Mouse (Mus musculus) ES-Bruce4 (cell line): ENCODE measurements around the gene Wdr38. TPM values are rescaled to one million over a fixed set of nuclear protein-coding genes. Genes with fewer than 3 reads are reported as not detected.

Experiments used
- H3K27ac ChIP-seq: 2 replicates; pipeline ENCODE4 v1.5.1; 2012; ENCODE audit warnings: low read length, inconsistent platforms; ENCODE audit not compliant: insufficient read depth
- H3K27me3 ChIP-seq: 2 replicates; pipeline ENCODE4 v1.6.1; 2012; ENCODE audit warnings: mild to moderate bottlenecking, low read length, inconsistent platforms; ENCODE audit not compliant: control insufficient read depth, poor library complexity, insufficient read depth, severe bottlenecking
- H3K36me3 ChIP-seq: 2 replicates; pipeline ENCODE4 v1.6.1; 2012; ENCODE audit warnings: inconsistent platforms, mild to moderate bottlenecking, low read length, moderate library complexity; ENCODE audit not compliant: control insufficient read depth, poor library complexity, insufficient read depth, severe bottlenecking
- H3K4me1 ChIP-seq: one replicate; pipeline ENCODE4 v1.8.1; 2011; ENCODE audit warnings: low read length; ENCODE audit not compliant: control insufficient read depth, insufficient read depth
- H3K4me3 ChIP-seq: 2 replicates; pipeline ENCODE4 v1.5.1; 2011; ENCODE audit warnings: low read depth, mild to moderate bottlenecking, low read length
- H3K9ac ChIP-seq: 2 replicates; pipeline ENCODE4 v1.6.1; 2012; ENCODE audit warnings: low read depth, mild to moderate bottlenecking, inconsistent platforms; ENCODE audit not compliant: poor library complexity, severe bottlenecking
- H3K9me3 ChIP-seq: replicated peaks from 2 replicates; pipeline ENCODE4 v1.6.1; 2012; ENCODE audit warnings: mild to moderate bottlenecking, low read length, inconsistent platforms; ENCODE audit not compliant: control insufficient read depth, poor library complexity, insufficient read depth, severe bottlenecking
- CTCF ChIP-seq: IDR thresholded peaks from one replicate; pipeline ENCODE4 v1.8.1; 2011; ENCODE audit warnings: low read depth, low read length
- EP300 ChIP-seq: IDR thresholded peaks from 2 replicates; pipeline ENCODE4 v1.6.1; 2011; ENCODE audit warnings: low read depth, low read length; ENCODE audit not compliant: insufficient read depth
- POLR2A ChIP-seq: IDR thresholded peaks from one replicate; pipeline ENCODE4 v1.8.1; 2011; ENCODE audit warnings: low read length; ENCODE audit not compliant: insufficient read depth
- polyA plus RNA-seq: library from polyadenylated mRNA; stranded (reverse); fragments of >200 nt; gene quantifications from 2 replicates; pipeline ENCODE4 v1.2.4, GENCODE M21; 2011; ENCODE audit warnings: low read depth; ENCODE audit not compliant: missing spikeins, insufficient read depth, insufficient read length

Wdr38 gene
- polyA plus RNA-seq, 1 experiment, result 0.67 TPM

- no peak overlapping the region for H3K4me3 ChIP-seq
- H3K27ac ChIP-seq, result no peak overlapping the region
- H3K36me3 ChIP-seq, result no peaks in the 10 kb centered on the region
- no peaks in the 10 kb centered on the region for H3K27me3 ChIP-seq
- H3K9ac ChIP-seq, result no peak overlapping the region
- no peaks in the 10 kb centered on the region for H3K4me1 ChIP-seq
- H3K9me3 ChIP-seq, result no peaks in the 10 kb centered on the region
- TF ChIP-seq CTCF (no peak), POLR2A (no peak), EP300 (no peak)
Measured at GRCm38 (mm10) chr2:38964198-38964597, 33.1 kb upstream of the Wdr38 start.

- no peak overlapping the region for H3K27ac ChIP-seq
- no peak for TF ChIP-seq CTCF
- TF ChIP-seq EP300, result no peak
- TF ChIP-seq POLR2A, result no peak
- H3K36me3 ChIP-seq, result no peaks in the 10 kb centered on the region
- H3K9me3 ChIP-seq, result no peaks in the 10 kb centered on the region
- no peak overlapping the region for H3K9ac ChIP-seq
- no peak overlapping the region for H3K4me3 ChIP-seq
- no peaks in the 10 kb centered on the region for H3K27me3 ChIP-seq
- peaks cover 4% of the 10 kb centered on the region for H3K4me1 ChIP-seq
Measured at GRCm38 (mm10) chr2:38969650-38970049, 27.6 kb upstream of the Wdr38 start.

DNA sequence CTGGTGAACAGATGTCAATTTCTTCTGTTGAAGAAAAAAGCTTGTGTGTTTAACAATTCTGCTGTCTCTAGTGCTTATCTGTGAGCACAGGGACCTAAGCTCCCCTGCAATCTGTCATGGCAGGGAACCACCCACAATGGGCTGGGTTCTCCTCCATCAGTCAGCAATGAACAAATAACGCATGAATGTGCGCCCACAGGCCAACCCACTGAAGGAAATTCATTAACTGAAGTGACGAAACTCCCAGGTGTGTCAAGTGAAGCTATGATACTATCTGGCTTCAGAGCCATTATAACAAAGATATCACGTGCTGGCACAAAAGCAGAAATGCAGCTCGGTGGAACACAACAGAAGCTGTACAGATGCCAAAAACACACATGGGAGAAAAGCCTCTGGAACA lies 27.2 kb upstream of the Wdr38 start:
- H3K4me3 ChIP-seq, result no peak overlapping the region
- no peak overlapping the region for H3K9ac ChIP-seq
- no peak for TF ChIP-seq EP300
- TF ChIP-seq POLR2A, result no peak
- no peak for TF ChIP-seq CTCF
- H3K36me3 ChIP-seq, result no peaks in the 10 kb centered on the region
- H3K27me3 ChIP-seq, result no peaks in the 10 kb centered on the region
- H3K27ac ChIP-seq, result no peak overlapping the region
- no peaks in the 10 kb centered on the region for H3K9me3 ChIP-seq
- H3K4me1 ChIP-seq, result peaks cover 4% of the 10 kb centered on the region

- TF ChIP-seq CTCF, result no peak
- no peak for TF ChIP-seq POLR2A
- no peak for TF ChIP-seq EP300
- Histone ChIP-seq H3K9me3 (no peaks in the 10 kb centered on the region), H3K4me3 (no peak overlapping the region), H3K9ac (no peak overlapping the region), H3K4me1 (peaks cover 7% of the 10 kb centered on the region), H3K36me3 (no peaks in the 10 kb centered on the region), H3K27ac (no peak overlapping the region), H3K27me3 (no peaks in the 10 kb centered on the region)
Measured at GRCm38 (mm10) chr2:38973223-38973622, 24.1 kb upstream of the Wdr38 start.

DNA sequence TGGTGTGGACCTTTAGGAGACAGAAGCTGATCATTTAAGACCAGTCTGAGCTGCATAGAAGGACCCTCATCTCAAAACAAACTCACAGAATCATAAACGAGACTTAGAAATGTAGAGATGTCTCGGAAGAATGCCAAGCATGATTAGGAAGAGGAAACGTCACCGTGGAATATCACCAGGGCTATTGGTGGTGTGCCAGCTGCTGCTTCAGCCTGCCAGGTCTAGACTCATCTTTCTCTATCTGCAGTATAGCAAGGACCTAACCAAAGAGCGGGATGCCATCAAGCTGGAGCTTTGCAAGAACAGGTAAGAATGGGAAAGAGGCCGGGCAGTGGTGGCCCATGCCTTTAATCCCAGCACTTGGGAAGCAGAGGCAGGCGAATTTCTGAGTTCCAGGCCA lies 23.6 kb upstream of the Wdr38 start:
- Histone ChIP-seq H3K9me3 (no peaks in the 10 kb centered on the region), H3K27me3 (no peaks in the 10 kb centered on the region), H3K4me3 (no peak overlapping the region), H3K9ac (no peak overlapping the region), H3K4me1 (peaks cover 7% of the 10 kb centered on the region), H3K27ac (no peak overlapping the region), H3K36me3 (no peaks in the 10 kb centered on the region)
- TF ChIP-seq CTCF, result no peak
- no peak for TF ChIP-seq EP300
- TF ChIP-seq POLR2A, result no peak

- no peaks in the 10 kb centered on the region for H3K9me3 ChIP-seq
- no peak overlapping the region for H3K27ac ChIP-seq
- H3K4me1 ChIP-seq, result peaks cover 7% of the 10 kb centered on the region
- H3K9ac ChIP-seq, result no peak overlapping the region
- H3K27me3 ChIP-seq, result no peaks in the 10 kb centered on the region
- no peak overlapping the region for H3K4me3 ChIP-seq
- no peaks in the 10 kb centered on the region for H3K36me3 ChIP-seq
- TF ChIP-seq EP300, result no peak
Measured at GRCm38 (mm10) chr2:38974171-38974570, 23.1 kb upstream of the Wdr38 start.

GRCm38 (mm10) chr2:38975181-38975580 lies 22.1 kb upstream of the Wdr38 start:
- Histone ChIP-seq H3K9me3 (no peaks in the 10 kb centered on the region), H3K27me3 (no peaks in the 10 kb centered on the region), H3K36me3 (no peaks in the 10 kb centered on the region), H3K9ac (no peak overlapping the region), H3K27ac (no peak overlapping the region), H3K4me3 (peak overlapping the region; percentile 10), H3K4me1 (peaks cover 7% of the 10 kb centered on the region)
- TF ChIP-seq EP300 (0 out of 2 replicates have a peak, but pooled peaks have one; percentile 22), POLR2A (no peak), CTCF (no peak)
